Mouse (Mus musculus): Measurements from ENCODE around the gene Prkag1. TPM values are rescaled to one million over a fixed set of nuclear protein-coding genes. Genes with fewer than 3 reads are reported as not detected.

The Prkag1 gene
- 79.5 and 89.2 TPM in 2 replicates for polyA plus RNA-seq (2015; fragmentation: Nextera tagmentation; extraction: Ambion mirVana)

- Histone ChIP-seq H3K4me1 (replicated peaks; ENCODE audit: control insufficient read depth, insufficient read depth, low read length) (peaks cover 17% of the 10 kb centered on the region), H3K36me3 (ENCODE audit: control insufficient read depth, insufficient read depth) (peaks cover 23% of the 10 kb centered on the region), H3K9me3 (ENCODE audit: control insufficient read depth, low read length) (no peaks in the 10 kb centered on the region), H3K9ac (replicated peaks; ENCODE audit: low read depth, low read length) (peak within 1 kb of the TSS; percentile 71), H3K27me3 (replicated peaks; ENCODE audit: control insufficient read depth, insufficient read depth, low read length) (no peaks in the 10 kb centered on the region), H3K4me3 (replicated peaks; ENCODE audit: low read length) (peak within 1 kb of the TSS; percentile 65), H3K4me2 (ENCODE audit: low read length) (peak within 1 kb of the TSS; percentile 57), H3K27ac (ENCODE audit: low read length) (peak within 1 kb of the TSS; percentile 84)
- peak; percentile 99 for ATAC-seq
- 0% methylated on average over 57 of the region's 66 CpGs for WGBS
Observed at GRCm38 (mm10) chr15:98830736-98831683, at the start of gene Prkag1. TSS of gene Prkag1 (minus strand) at chr15:98831521.

GRCm38 (mm10) chr15:98877331-98877730, 46.0 kb upstream of the Prkag1 start:
- H3K9me3 ChIP-seq (ENCODE audit: control insufficient read depth, low read length): no peaks in the 10 kb centered on the region
- no peak overlapping the region for H3K4me3 ChIP-seq (replicated peaks; ENCODE audit: low read length)
- ATAC-seq: no peak
- no peaks in the 10 kb centered on the region for H3K36me3 ChIP-seq (ENCODE audit: control insufficient read depth, insufficient read depth)
- H3K27ac ChIP-seq (ENCODE audit: low read length): no peak overlapping the region
- H3K4me2 ChIP-seq (ENCODE audit: low read length): no peak overlapping the region
- H3K27me3 ChIP-seq (replicated peaks; ENCODE audit: control insufficient read depth, insufficient read depth, low read length): no peaks in the 10 kb centered on the region
- peaks cover 22% of the 10 kb centered on the region for H3K4me1 ChIP-seq (replicated peaks; ENCODE audit: control insufficient read depth, insufficient read depth, low read length)
- H3K9ac ChIP-seq (replicated peaks; ENCODE audit: low read depth, low read length): no peak overlapping the region
- 16% methylated on average over 3 of the region's 3 CpGs for WGBS

DNA sequence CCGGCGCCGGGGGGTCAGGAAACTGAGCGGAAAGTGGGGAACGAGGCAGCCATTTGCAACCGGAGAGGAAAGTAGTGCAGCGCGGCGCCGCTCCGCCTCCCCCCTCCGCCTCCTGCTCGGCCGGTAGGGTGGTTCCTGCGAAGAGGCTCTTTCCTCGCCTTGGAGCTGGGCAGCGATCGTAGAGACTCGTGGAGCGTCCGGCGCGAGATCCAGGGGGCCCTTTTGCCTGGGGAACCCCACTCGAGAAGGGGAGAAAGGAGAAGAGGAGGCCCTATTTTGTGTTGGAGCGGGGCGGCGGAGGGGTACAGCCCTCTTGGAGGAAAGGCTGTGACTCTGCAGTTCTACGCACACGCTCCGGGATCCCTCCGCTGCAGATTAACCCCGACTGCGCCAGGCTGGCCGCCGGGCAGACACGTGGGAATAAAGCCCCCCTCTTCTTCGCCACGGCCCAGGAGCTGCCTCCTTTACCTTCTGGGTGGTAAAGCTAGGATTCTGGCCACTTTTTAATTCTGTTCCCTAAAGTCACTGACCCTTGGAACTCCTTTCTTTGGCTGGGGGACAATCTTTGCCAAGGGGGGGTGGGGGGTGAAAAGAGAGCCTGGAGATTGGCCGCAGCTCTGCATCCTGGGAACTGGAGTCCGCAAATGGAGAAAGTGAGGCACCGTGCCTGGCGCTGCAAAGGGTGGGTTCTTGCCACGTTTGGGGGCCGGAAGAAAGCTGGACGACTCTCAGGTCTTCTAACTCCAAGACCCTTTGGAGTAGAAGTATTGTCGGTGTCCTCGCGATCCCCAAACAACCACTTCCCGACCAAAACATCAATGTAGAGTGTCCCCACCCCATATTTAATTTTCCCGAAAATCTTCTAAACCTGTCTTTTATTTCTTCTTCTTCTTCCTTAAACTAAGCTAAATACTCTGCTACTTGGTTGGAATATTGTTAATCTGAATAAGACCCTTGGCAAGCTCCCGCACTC, 40.9 kb upstream of the Prkag1 start:
- Histone ChIP-seq H3K4me3 (replicated peaks; ENCODE audit: low read length) (peak overlapping the region; percentile 98), H3K27ac (ENCODE audit: low read length) (peak overlapping the region; percentile 98), H3K36me3 (ENCODE audit: control insufficient read depth, insufficient read depth) (no peaks in the 10 kb centered on the region), H3K27me3 (replicated peaks; ENCODE audit: control insufficient read depth, insufficient read depth, low read length) (no peaks in the 10 kb centered on the region), H3K4me1 (replicated peaks; ENCODE audit: control insufficient read depth, insufficient read depth, low read length) (peaks cover 34% of the 10 kb centered on the region), H3K9me3 (ENCODE audit: control insufficient read depth, low read length) (no peaks in the 10 kb centered on the region), H3K4me2 (ENCODE audit: low read length) (peak overlapping the region; percentile 93), H3K9ac (replicated peaks; ENCODE audit: low read depth, low read length) (peak overlapping the region; percentile 95)
- 1% methylated on average over 44 of the region's 51 CpGs for WGBS
- ATAC-seq: peak; percentile 79

GRCm38 (mm10) chr15:98871070-98871915, 40.0 kb upstream of the Prkag1 start, which contains the start of gene Kmt2d:
TSS of gene Kmt2d (minus strand) at chr15:98871204.
- peak within 1 kb of the TSS; percentile 98 for H3K4me3 ChIP-seq (replicated peaks; ENCODE audit: low read length)
- ATAC-seq: peak; percentile 41
- peak within 1 kb of the TSS; percentile 98 for H3K27ac ChIP-seq (ENCODE audit: low read length)
- no peaks in the 10 kb centered on the region for H3K9me3 ChIP-seq (ENCODE audit: control insufficient read depth, low read length)
- peaks cover 2% of the 10 kb centered on the region; the same call in 1 of the 2 replicates for H3K36me3 ChIP-seq (ENCODE audit: control insufficient read depth, insufficient read depth)
- no peaks in the 10 kb centered on the region for H3K27me3 ChIP-seq (replicated peaks; ENCODE audit: control insufficient read depth, insufficient read depth, low read length)
- peak within 1 kb of the TSS; percentile 93 for H3K4me2 ChIP-seq (ENCODE audit: low read length)
- H3K9ac ChIP-seq (replicated peaks; ENCODE audit: low read depth, low read length): peak within 1 kb of the TSS; percentile 95
- WGBS: under 1% methylated on average over 69 of the region's 94 CpGs
- peaks cover 40% of the 10 kb centered on the region for H3K4me1 ChIP-seq (replicated peaks; ENCODE audit: control insufficient read depth, insufficient read depth, low read length)

GRCm38 (mm10) chr15:98870179-98871069, 39.1 kb upstream of the Prkag1 start:
- peaks cover 6% of the 10 kb centered on the region; the same call in 1 of the 2 replicates for H3K36me3 ChIP-seq (ENCODE audit: control insufficient read depth, insufficient read depth)
- WGBS: 0% methylated on average over 16 of the region's 16 CpGs
- H3K4me1 ChIP-seq (replicated peaks; ENCODE audit: control insufficient read depth, insufficient read depth, low read length): peaks cover 40% of the 10 kb centered on the region
- H3K9me3 ChIP-seq (ENCODE audit: control insufficient read depth, low read length): no peaks in the 10 kb centered on the region
- ATAC-seq: no peak
- H3K4me3 ChIP-seq (replicated peaks; ENCODE audit: low read length): peak overlapping the region; percentile 98
- peak overlapping the region; percentile 93 for H3K4me2 ChIP-seq (ENCODE audit: low read length)
- peak overlapping the region; percentile 98; the same call in 1 of the 2 replicates for H3K27ac ChIP-seq (ENCODE audit: low read length)
- H3K9ac ChIP-seq (replicated peaks; ENCODE audit: low read depth, low read length): peak overlapping the region; percentile 95
- H3K27me3 ChIP-seq (replicated peaks; ENCODE audit: control insufficient read depth, insufficient read depth, low read length): no peaks in the 10 kb centered on the region

DNA sequence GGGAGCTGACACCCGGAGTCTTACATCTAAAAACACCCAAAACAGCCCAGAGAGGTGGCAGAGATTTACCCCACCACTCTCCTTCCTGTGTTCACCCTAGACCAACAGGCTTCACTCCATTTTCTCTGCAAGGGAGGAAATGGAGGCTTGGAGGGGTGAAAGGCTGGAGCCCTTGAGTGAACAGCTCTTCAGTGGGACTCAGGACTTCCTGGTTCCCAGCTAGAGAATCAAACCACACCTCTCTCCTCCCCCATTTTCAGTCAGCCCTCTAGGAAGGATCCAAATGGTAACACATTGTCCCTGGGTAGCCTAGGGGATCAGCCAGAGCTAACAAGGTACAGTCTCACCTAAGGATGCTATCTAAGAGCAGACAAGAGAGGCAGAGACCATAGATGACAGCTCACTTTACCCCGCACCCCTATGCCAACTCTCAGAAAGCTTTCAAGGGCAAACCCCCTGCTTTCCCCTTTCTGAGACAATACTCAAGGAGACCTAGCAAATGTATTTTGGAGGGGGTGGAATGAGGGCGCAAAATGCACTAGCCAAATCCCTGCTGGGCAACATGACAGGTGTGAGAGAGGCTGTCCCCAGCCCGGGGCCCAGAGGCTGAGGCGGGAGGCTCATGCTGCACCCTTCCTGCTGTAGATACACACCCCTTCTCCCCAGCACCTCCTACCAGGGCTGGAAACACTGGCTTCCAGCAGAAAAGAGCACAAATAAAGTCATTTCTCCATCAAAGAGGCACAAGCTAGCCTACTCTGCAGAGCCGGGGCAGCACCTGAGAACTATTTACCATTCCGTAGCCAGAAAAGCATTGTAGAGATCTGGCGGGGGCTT, 38.2 kb upstream of the Prkag1 start:
- Histone ChIP-seq H3K4me3 (replicated peaks; ENCODE audit: low read length) (peak overlapping the region; percentile 98), H3K36me3 (ENCODE audit: control insufficient read depth, insufficient read depth) (peaks cover 13% of the 10 kb centered on the region; the same call in 1 of the 2 replicates), H3K9me3 (ENCODE audit: control insufficient read depth, low read length) (no peaks in the 10 kb centered on the region), H3K27me3 (replicated peaks; ENCODE audit: control insufficient read depth, insufficient read depth, low read length) (no peaks in the 10 kb centered on the region), H3K4me1 (replicated peaks; ENCODE audit: control insufficient read depth, insufficient read depth, low read length) (peaks cover 40% of the 10 kb centered on the region), H3K4me2 (ENCODE audit: low read length) (peak overlapping the region; percentile 93), H3K27ac (ENCODE audit: low read length) (peak overlapping the region; percentile 4; the same call in 1 of the 2 replicates), H3K9ac (replicated peaks; ENCODE audit: low read depth, low read length) (peak overlapping the region; percentile 95)
- WGBS: 11% methylated on average over 8 of the region's 8 CpGs
- no peak for ATAC-seq

DNA sequence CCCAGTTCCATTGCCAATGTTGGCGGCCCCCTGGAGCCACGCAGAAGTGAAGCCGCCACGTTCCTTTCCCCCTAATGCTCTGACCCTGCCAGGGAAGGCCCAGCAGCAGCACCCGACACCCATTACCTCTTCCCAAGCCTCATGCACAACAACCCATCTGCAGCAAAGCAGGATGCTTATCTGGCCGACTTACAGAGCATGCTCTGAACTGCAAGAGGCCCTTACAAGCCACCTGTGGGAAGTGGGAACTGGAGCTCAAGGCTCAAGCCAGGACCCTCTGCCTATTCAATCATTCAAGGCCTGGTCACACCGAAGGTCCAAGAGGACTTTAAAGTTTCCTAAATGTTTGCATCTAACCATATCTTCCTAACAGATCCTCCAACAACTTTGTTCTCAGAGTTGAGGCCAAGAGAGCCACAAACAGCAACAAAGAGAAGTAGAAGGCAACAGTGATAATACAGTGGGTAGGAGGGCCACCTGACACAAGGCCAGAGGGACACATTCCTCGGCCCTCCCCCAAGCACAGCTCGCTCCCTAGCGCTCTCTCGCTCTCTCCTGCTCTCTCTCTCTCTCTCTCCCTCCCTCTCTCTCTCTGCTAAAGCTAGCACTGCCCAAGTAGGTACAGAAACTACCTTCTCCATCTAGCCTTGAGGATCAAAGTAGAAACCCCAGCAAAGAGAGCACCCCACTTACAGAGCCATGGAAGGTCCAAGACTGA, 37.2 kb upstream of the Prkag1 start:
- no peaks in the 10 kb centered on the region for H3K9me3 ChIP-seq (ENCODE audit: control insufficient read depth, low read length)
- H3K4me3 ChIP-seq (replicated peaks; ENCODE audit: low read length): peak overlapping the region; percentile 98
- H3K27ac ChIP-seq (ENCODE audit: low read length): no peak overlapping the region
- WGBS: 37% methylated on average over 11 of the region's 11 CpGs
- H3K4me1 ChIP-seq (replicated peaks; ENCODE audit: control insufficient read depth, insufficient read depth, low read length): peaks cover 40% of the 10 kb centered on the region
- peak overlapping the region; percentile 93 for H3K4me2 ChIP-seq (ENCODE audit: low read length)
- peak overlapping the region; percentile 95 for H3K9ac ChIP-seq (replicated peaks; ENCODE audit: low read depth, low read length)
- ATAC-seq: no peak
- peaks cover 20% of the 10 kb centered on the region for H3K36me3 ChIP-seq (ENCODE audit: control insufficient read depth, insufficient read depth)
- H3K27me3 ChIP-seq (replicated peaks; ENCODE audit: control insufficient read depth, insufficient read depth, low read length): no peaks in the 10 kb centered on the region
